Mouse (Mus musculus): Measurements from ENCODE around the gene Hsd11b1. TPM values are rescaled to one million over a fixed set of nuclear protein-coding genes. Genes with fewer than 3 reads are reported as not detected.

Gene Hsd11b1
- polyA plus RNA-seq (2011; ENCODE audit: insufficient read depth, insufficient read length, low read depth, missing spikeins), result not detected in 2 replicates

GRCm38 (mm10) chr1:193263955-193264598, at the start of gene Hsd11b1:
Gene Hsd11b1, minus strand, starts transcription at chr1:193264075.
- no peaks in the 10 kb centered on the region for H3K36me3 ChIP-seq (ENCODE audit: control insufficient read depth, insufficient read depth, low read length, poor library complexity, severe bottlenecking)
- no peaks in the 10 kb centered on the region for H3K9me3 ChIP-seq (replicated peaks; ENCODE audit: control insufficient read depth, insufficient read depth, low read length, poor library complexity, severe bottlenecking)
- H3K27ac ChIP-seq (ENCODE audit: insufficient read depth, low read length), result no peak within 1 kb of the TSS
- H3K4me1 ChIP-seq (ENCODE audit: control insufficient read depth, insufficient read depth, low read length), result no peaks in the 10 kb centered on the region
- no peak for TF ChIP-seq EP300 (IDR thresholded peaks at IDR 0.05; ENCODE audit: insufficient read depth, low read depth, low read length)
- no peak for TF ChIP-seq CTCF (IDR thresholded peaks at IDR 0.05; ENCODE audit: low read depth, low read length)
- no peak for TF ChIP-seq POLR2A (IDR thresholded peaks at IDR 0.05; ENCODE audit: insufficient read depth, low read length)
- H3K4me3 ChIP-seq (ENCODE audit: low read depth, low read length), result no peak within 1 kb of the TSS
- no peaks in the 10 kb centered on the region; the same call in 1 of the 2 replicates for H3K27me3 ChIP-seq (ENCODE audit: control insufficient read depth, insufficient read depth, low read length, poor library complexity, severe bottlenecking)
- H3K9ac ChIP-seq (ENCODE audit: low read depth, poor library complexity, severe bottlenecking), result no peak within 1 kb of the TSS

GRCm38 (mm10) chr1:193311596-193311995, 47.7 kb upstream of the Hsd11b1 start:
- Histone ChIP-seq H3K27ac (ENCODE audit: insufficient read depth, low read length) (no peak overlapping the region), H3K4me1 (ENCODE audit: control insufficient read depth, insufficient read depth, low read length) (no peaks in the 10 kb centered on the region), H3K4me3 (ENCODE audit: low read depth, low read length) (no peak overlapping the region), H3K27me3 (ENCODE audit: control insufficient read depth, insufficient read depth, low read length, poor library complexity, severe bottlenecking) (no peaks in the 10 kb centered on the region), H3K9ac (ENCODE audit: low read depth, poor library complexity, severe bottlenecking) (no peak overlapping the region), H3K9me3 (replicated peaks; ENCODE audit: control insufficient read depth, insufficient read depth, low read length, poor library complexity, severe bottlenecking) (no peaks in the 10 kb centered on the region), H3K36me3 (ENCODE audit: control insufficient read depth, insufficient read depth, low read length, poor library complexity, severe bottlenecking) (no peaks in the 10 kb centered on the region)
- TF ChIP-seq CTCF (IDR thresholded peaks at IDR 0.05; ENCODE audit: low read depth, low read length), result no peak

- Histone ChIP-seq H3K9me3 (replicated peaks; ENCODE audit: control insufficient read depth, insufficient read depth, low read length, poor library complexity, severe bottlenecking) (no peaks in the 10 kb centered on the region), H3K27ac (ENCODE audit: insufficient read depth, low read length) (no peak overlapping the region), H3K4me1 (ENCODE audit: control insufficient read depth, insufficient read depth, low read length) (no peaks in the 10 kb centered on the region), H3K4me3 (ENCODE audit: low read depth, low read length) (no peak overlapping the region), H3K9ac (ENCODE audit: low read depth, poor library complexity, severe bottlenecking) (no peak overlapping the region), H3K36me3 (ENCODE audit: control insufficient read depth, insufficient read depth, low read length, poor library complexity, severe bottlenecking) (no peaks in the 10 kb centered on the region), H3K27me3 (ENCODE audit: control insufficient read depth, insufficient read depth, low read length, poor library complexity, severe bottlenecking) (no peaks in the 10 kb centered on the region)
- TF ChIP-seq POLR2A (IDR thresholded peaks at IDR 0.05; ENCODE audit: insufficient read depth, low read length) (no peak), CTCF (IDR thresholded peaks at IDR 0.05; ENCODE audit: low read depth, low read length) (no peak), EP300 (IDR thresholded peaks at IDR 0.05; ENCODE audit: insufficient read depth, low read depth, low read length) (no peak)
Observed at GRCm38 (mm10) chr1:193310519-193311085, 46.7 kb upstream of the Hsd11b1 start.

GRCm38 (mm10) chr1:193309785-193310518, 46.1 kb upstream of the Hsd11b1 start:
- H3K4me3 ChIP-seq (ENCODE audit: low read depth, low read length), result no peak overlapping the region
- H3K4me1 ChIP-seq (ENCODE audit: control insufficient read depth, insufficient read depth, low read length), result no peaks in the 10 kb centered on the region
- H3K9me3 ChIP-seq (replicated peaks; ENCODE audit: control insufficient read depth, insufficient read depth, low read length, poor library complexity, severe bottlenecking), result no peaks in the 10 kb centered on the region
- no peak overlapping the region for H3K27ac ChIP-seq (ENCODE audit: insufficient read depth, low read length)
- no peak for TF ChIP-seq EP300 (IDR thresholded peaks at IDR 0.05; ENCODE audit: insufficient read depth, low read depth, low read length)
- no peak for TF ChIP-seq CTCF (IDR thresholded peaks at IDR 0.05; ENCODE audit: low read depth, low read length)
- TF ChIP-seq POLR2A (IDR thresholded peaks at IDR 0.05; ENCODE audit: insufficient read depth, low read length), result no peak
- H3K27me3 ChIP-seq (ENCODE audit: control insufficient read depth, insufficient read depth, low read length, poor library complexity, severe bottlenecking), result no peaks in the 10 kb centered on the region
- H3K36me3 ChIP-seq (ENCODE audit: control insufficient read depth, insufficient read depth, low read length, poor library complexity, severe bottlenecking), result no peaks in the 10 kb centered on the region
- H3K9ac ChIP-seq (ENCODE audit: low read depth, poor library complexity, severe bottlenecking), result no peak overlapping the region

- H3K4me3 ChIP-seq (ENCODE audit: low read depth, low read length), result no peak overlapping the region
- no peak for TF ChIP-seq POLR2A (IDR thresholded peaks at IDR 0.05; ENCODE audit: insufficient read depth, low read length)
- no peak for TF ChIP-seq CTCF (IDR thresholded peaks at IDR 0.05; ENCODE audit: low read depth, low read length)
- TF ChIP-seq EP300 (IDR thresholded peaks at IDR 0.05; ENCODE audit: insufficient read depth, low read depth, low read length), result no peak
Observed at GRCm38 (mm10) chr1:193306832-193307231, 43.0 kb upstream of the Hsd11b1 start.

GRCm38 (mm10) chr1:193305386-193305785, 41.5 kb upstream of the Hsd11b1 start:
- Histone ChIP-seq H3K9ac (ENCODE audit: low read depth, poor library complexity, severe bottlenecking) (no peak overlapping the region), H3K9me3 (replicated peaks; ENCODE audit: control insufficient read depth, insufficient read depth, low read length, poor library complexity, severe bottlenecking) (no peaks in the 10 kb centered on the region), H3K36me3 (ENCODE audit: control insufficient read depth, insufficient read depth, low read length, poor library complexity, severe bottlenecking) (no peaks in the 10 kb centered on the region), H3K4me1 (ENCODE audit: control insufficient read depth, insufficient read depth, low read length) (no peaks in the 10 kb centered on the region), H3K27ac (ENCODE audit: insufficient read depth, low read length) (no peak overlapping the region), H3K4me3 (ENCODE audit: low read depth, low read length) (no peak overlapping the region), H3K27me3 (ENCODE audit: control insufficient read depth, insufficient read depth, low read length, poor library complexity, severe bottlenecking) (no peaks in the 10 kb centered on the region)
- no peak for TF ChIP-seq CTCF (IDR thresholded peaks at IDR 0.05; ENCODE audit: low read depth, low read length)
- no peak for TF ChIP-seq POLR2A (IDR thresholded peaks at IDR 0.05; ENCODE audit: insufficient read depth, low read length)
- no peak for TF ChIP-seq EP300 (IDR thresholded peaks at IDR 0.05; ENCODE audit: insufficient read depth, low read depth, low read length)

More at GRCm38 (mm10) chr1:193306832-193307231, 43.0 kb upstream of the Hsd11b1 start:
- no peak overlapping the region for H3K27ac ChIP-seq (ENCODE audit: insufficient read depth, low read length)
- no peaks in the 10 kb centered on the region for H3K36me3 ChIP-seq (ENCODE audit: control insufficient read depth, insufficient read depth, low read length, poor library complexity, severe bottlenecking)
- no peaks in the 10 kb centered on the region for H3K27me3 ChIP-seq (ENCODE audit: control insufficient read depth, insufficient read depth, low read length, poor library complexity, severe bottlenecking)
- no peak overlapping the region for H3K9ac ChIP-seq (ENCODE audit: low read depth, poor library complexity, severe bottlenecking)
- H3K9me3 ChIP-seq (replicated peaks; ENCODE audit: control insufficient read depth, insufficient read depth, low read length, poor library complexity, severe bottlenecking), result no peaks in the 10 kb centered on the region
- no peaks in the 10 kb centered on the region for H3K4me1 ChIP-seq (ENCODE audit: control insufficient read depth, insufficient read depth, low read length)

All from ES-Bruce4 (cell line).